Mouse (Mus musculus): ENCODE data around the gene Ppm1h.
"Not testable (repeated sequence)": the region's sequence is repeated elsewhere in the genome, so short reads cannot be mapped to it uniquely, and the experiment has no call there.

Gene Ppm1h

DNA sequence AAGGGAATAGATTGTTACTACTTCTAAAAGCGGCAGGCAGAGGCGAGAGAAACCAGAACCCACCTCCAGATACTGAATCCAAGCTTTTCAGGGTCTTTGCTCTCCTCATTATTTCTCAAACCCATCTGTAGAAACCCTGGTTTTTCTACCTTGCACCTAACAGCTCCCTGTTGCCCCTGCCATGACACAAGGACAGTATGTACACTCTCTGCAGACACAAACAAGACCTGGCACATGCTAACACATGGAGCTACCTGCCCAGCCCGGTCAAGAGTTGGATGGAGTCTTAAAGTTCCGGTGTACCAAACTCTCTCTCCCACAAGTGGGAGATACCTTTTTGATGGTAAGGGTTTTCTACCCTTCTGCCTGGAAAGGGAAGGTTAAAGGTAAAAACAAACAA lies 252.0 kb downstream of the Ppm1h start:
- no peak for DNase-seq (ENCODE audit: low read depth, low spot score)

DNA sequence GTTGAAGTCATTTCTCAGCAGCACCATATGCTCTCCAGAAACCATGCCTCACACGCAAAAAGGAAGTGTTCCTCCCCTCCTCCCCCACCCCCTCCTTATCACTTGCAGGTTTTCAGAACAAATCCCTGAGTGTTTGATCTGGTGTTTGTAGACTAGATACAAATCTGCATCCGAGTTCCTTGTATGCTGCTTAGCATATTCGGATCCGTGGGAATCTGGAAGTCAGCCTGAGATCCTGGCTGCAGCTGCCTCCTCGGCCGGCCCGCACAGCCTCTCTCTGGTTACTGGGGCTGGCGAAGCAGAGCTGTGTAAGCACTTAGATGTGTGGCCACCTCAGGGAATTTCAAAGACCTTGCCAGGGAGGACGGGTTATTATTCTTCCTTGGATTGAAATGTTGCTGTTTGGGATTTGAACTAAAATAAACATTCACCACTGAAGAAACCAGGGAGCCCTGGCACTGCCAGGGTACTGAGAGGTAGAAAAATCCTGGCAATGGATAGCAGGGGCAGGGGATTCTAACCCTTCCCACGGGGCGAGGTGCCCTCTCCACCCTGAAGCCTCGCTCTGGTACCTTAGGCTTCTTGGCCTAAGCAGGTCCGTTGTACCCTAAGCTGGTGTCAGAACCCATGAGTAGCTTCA lies 252.8 kb downstream of the Ppm1h start:
- no peak for DNase-seq (ENCODE audit: low read depth, low spot score)

DNA sequence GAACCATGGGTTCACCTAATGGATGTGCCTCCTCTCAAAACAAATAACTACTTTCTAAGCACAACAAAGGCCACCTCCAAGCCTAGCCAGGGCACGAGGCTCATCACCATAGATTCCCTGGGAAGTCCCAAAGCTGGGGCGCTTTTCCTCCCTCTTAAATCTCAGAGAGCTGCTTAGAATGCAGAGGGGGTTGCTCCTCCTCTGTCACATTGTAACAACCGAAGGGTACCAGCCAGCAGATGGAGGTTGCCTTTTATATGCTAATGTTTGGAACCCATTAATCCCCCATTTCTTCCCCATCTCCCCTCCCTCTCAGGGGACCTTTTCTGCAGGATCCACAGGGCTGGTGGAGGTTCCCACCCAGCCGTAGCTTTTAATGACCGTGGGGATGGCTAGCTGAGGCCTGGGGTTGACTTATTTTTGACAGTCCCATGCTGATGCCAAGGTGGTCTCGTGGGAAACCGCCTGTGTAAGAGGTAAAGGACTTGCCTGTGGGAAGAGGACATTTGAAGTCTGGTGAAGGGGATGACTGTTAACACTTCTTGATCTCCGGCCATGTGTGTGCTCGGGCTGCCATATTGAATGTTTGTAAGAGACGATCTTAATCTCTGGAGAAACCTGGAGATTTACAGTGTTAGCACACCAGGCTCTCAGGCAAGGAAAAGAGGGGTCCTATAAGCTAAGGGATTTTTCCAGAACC lies 253.4 kb downstream of the Ppm1h start:
- no peak for DNase-seq (ENCODE audit: low read depth, low spot score)

DNA sequence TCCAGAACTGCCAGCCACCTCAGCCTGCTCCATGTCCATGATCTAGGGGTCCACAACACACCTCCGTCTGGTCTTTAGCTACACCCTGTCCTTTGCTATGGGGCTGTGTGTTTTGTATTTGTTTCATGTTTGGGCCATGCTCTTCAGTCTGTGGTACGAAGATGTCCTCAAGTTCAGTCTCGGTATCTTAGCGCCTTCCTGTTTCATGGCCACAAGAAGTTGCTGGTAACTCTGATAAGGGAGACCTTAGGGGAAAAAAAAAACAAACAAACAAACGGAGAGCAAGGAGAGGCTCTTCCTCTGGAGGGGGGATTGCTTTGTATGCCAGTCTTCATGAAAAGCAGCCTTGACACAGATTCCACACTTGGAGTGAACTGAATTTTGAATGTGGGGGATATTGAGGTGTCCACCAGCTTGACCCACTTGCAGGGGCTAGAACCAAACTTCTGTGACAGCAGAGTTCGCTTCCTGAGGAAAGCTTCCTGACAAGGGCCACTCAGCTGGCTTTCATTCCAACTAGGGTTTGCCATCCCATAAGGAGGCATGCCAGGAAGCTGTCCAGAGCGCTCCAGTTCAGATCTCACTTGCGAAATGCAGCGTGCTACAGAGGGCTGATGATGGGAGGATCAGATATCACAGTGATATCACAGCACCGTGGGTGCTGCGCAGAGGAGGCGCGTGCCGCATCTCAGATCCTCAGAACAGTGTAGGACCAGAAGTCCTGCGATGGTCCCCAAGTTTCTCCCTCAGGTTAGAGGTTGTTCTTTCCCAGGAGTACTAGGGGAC lies 254.7 kb downstream of the Ppm1h start:
- no peak for DNase-seq (ENCODE audit: low read depth, low spot score)

DNA sequence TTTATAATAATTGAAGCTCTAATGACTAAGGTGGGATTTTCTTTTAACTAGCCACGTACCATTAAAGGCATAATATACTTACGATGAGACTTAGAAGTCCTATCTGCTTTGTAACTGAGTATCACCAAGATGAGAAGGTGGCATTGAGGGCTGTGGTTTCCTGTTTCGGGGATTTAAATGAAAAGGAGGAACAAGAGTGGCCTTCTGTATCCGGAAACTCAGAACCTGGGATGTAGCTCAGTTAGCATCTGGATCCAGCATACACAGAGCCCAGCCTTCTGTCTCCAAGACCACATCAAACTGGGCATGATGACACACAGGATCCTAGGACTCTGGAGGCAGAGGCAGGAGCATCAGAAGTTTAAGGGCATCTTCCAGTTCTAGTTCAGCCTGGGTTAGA lies 256.8 kb downstream of the Ppm1h start:
- not testable (repeated sequence) for DNase-seq (ENCODE audit: low read depth, low spot score)

DNA sequence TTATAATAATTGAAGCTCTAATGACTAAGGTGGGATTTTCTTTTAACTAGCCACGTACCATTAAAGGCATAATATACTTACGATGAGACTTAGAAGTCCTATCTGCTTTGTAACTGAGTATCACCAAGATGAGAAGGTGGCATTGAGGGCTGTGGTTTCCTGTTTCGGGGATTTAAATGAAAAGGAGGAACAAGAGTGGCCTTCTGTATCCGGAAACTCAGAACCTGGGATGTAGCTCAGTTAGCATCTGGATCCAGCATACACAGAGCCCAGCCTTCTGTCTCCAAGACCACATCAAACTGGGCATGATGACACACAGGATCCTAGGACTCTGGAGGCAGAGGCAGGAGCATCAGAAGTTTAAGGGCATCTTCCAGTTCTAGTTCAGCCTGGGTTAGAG lies 258.8 kb downstream of the Ppm1h start:
- DNase-seq (ENCODE audit: low read depth, low spot score), result not testable (repeated sequence)

DNA sequence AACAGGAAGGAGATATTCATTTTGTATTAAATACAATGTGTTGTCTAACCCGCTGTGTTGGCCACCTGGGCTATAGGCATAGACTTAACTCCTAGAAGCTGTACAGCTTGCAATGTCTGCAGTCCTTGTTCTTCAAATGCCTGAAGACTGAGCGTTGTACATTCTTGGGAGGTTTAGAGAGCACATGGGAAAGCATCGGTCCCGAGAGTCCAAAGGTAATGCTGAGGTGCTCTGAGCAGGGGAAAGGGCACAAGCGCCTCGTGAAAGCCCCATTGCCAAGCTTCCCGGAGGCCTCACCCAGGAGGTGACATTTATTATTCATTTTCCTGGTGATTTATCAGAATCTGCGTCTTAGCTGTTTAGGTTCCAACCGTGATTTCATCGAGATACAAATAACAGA lies 261.0 kb downstream of the Ppm1h start:
- no peak for DNase-seq (ENCODE audit: low read depth, low spot score)

DNA sequence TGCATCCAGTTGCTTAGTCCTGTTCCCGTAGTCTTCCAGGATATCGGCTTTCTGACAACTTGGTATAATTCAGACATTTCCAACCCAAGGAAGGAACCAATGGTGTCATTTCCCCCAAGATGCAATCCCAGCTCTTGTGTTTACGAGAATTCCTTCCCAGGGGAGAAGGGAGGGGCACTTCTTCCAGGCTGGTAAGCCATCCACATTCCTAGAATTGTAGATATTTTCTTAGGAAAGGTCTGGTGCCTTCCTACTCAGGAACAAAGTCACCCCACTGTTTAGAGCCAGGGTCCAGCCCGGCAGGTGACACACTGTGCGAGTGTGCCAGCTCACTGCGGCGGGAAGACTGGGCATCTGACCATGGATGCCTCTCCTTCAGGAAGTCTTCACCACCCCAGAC lies 264.2 kb downstream of the Ppm1h start:
- DNase-seq (ENCODE audit: low read depth, low spot score), result no peak

DNA sequence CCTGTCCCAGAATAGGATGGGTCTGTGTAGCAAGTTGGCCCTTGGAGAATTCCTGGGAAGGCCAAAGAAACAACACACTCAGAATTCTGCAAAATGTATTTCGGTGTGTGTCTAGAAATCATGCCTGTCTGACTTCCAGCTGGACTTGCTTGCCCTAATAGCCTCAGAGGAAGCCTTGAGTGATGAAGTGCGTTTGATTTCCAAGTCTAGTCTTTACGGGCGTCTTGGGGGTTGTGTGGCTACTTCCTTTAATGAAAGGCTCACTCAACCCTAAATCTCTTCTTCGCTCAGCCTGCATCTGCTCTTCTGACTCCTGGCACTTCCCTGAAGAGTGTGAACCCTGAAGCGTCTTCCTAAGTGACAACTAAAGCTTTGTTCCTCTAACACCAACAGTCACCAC lies 265.3 kb downstream of the Ppm1h start:
- no peak for DNase-seq (ENCODE audit: low read depth, low spot score)

DNA sequence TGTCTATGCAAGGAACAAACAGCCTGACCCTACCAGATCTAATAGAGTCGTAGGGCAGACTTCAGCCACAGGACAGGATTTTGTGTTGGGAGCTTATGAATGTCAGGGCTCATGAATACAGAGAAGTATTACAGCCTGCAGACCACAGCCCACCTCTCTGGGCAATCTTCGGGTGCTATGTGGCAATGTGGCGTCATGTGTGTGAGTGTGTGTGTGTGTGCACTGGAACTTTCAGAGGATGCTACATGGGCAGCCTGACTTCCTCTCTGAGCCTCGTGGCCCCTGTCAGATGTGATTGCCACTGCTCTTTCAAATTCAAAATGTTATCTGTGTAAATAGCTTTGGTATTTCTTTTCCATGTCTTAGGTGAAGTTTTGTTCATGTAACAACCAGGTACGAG lies 266.3 kb downstream of the Ppm1h start:
- DNase-seq (ENCODE audit: low read depth, low spot score), result no peak

DNA sequence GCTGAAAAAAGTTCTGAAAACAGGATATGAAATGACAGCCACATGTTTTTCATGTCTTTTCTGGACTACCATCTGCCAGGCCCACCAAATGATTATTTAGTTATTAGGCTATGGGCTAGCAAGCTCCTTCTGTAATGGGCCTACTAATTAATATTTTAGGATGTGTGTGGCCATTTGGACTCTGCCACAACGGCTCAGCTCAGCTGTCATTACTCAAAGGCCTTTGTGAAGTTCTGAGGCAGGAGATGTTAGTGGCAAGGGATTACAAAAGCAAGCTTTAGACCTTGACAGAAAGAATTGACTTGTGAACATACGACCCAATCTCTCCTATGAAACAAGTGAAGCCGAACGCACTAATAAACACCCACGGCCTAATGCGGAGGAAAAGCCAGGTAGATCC lies 272.4 kb downstream of the Ppm1h start:
- DNase-seq (ENCODE audit: low read depth, low spot score), result no peak

DNA sequence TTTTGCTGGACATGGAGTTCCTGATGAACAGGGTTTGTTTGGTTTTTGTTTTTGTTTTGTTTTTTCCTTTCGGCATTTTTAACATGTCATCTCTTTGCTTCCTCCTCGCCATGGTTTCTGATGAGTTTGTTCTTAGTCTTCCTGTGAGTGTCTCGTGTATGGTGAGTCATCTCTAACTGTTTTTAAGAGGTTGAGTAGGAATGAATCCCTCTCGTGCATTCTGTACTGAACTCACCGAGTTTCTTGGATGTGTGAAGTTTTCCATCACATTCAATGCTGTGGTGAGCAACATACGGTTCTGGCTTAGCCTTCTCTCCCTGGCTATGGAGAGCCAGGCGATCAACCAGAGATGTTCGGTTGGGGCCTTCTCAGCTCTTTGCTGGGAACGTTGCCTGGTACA lies 275.0 kb downstream of the Ppm1h start:
- DNase-seq (ENCODE audit: low read depth, low spot score), result no peak

DNA sequence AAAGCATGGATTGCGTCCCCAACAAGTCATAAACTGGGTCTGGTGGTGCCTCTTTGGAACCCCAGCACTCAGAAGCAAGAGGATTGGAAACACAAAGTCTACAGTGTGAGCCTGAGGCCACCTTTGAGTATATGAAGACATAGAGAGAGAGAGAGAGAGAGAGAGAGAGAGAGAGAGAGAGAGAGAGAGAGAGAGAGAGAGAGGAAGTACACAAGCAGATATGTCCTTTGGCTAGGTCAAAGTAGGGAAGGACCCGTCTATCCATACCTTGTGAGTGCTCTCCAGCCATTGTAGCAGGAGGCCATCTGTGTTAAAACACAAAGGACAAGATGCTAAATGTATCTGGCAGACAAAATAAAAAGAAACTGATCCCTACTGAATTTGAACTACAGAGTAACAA lies 279.4 kb downstream of the Ppm1h start:
- no peak for DNase-seq (ENCODE audit: low read depth, low spot score)

DNA sequence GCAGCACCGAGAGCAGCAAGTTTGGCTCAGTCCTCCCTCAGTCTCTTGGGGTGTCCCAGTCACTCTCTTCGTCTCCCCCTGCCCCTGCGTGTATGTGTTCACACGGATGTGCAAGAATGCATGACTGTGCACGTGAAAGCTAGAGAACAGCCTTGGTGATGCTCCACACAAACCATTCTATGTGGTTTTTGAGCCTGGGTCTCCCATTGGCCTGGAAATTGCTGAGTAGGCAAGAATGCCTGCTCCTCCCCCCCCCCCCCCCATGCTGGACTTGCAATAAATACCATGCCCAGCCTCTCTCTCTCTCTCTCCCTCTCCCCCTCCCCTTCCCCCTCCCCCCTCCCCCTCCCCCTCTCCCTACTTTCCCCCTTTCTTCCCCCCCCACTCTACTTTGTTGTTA lies 280.1 kb downstream of the Ppm1h start:
- DNase-seq (ENCODE audit: low read depth, low spot score), result no peak

DNA sequence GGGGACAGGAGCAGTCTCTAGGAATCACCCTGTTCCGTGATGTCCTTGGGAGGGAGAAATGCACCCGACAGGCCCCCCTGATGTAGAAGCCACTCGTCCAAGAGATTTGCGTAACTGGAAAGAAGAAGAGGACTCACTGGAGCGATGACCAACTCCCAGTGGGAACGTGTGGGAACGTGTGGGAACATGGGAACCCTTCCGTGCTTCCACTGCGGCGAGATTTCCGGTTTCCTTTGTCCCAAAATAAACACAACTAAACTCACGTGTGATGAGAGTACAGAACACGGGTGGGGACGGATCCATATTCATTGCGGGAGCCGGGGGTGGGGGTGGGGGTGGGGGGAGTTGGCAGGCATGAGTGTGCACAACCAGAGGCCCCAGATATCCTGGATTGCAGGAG lies 281.7 kb downstream of the Ppm1h start:
- DNase-seq (ENCODE audit: low read depth, low spot score), result no peak

DNA sequence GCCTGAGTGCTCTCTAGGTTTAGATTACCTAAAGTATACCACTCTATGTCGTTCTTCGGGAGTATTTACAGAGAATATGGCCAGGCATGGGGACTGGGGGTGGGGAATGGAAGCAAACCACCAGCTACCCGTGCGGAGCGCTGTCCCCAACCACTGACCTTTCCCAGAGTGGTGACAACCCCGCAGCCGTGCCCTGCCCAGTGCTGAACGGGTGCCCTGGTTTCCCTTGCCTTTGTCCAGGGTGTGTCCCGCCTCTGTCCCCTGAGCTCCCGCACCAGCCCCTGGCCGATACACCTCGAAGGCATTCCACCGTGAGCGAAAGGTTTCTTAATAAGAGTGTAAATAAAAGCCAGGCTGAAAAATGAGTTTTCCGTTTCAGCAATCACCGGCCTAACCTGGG lies 282.2 kb downstream of the Ppm1h start:
- DNase-seq (ENCODE audit: low read depth, low spot score), result no peak

DNA sequence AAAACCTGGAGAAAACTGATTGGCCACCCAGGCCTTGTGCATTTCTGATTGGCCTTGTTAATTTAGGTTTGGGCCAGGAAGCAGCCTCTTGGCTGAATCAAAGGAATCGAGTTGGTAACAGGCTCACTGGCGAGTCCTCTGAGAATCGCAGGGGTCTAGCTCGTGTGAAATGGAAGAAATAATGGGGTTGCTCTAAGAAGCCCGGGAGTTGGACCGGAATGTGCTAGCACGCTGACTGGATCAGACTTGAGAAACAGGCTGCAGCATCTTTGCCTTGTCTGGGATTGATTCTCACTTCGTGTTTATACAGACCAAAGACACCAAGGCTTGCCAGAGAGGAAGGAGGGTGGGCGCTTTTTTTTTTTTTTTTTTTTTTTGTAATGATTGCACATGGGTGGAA lies 282.9 kb downstream of the Ppm1h start:
- DNase-seq (ENCODE audit: low read depth, low spot score), result no peak

DNA sequence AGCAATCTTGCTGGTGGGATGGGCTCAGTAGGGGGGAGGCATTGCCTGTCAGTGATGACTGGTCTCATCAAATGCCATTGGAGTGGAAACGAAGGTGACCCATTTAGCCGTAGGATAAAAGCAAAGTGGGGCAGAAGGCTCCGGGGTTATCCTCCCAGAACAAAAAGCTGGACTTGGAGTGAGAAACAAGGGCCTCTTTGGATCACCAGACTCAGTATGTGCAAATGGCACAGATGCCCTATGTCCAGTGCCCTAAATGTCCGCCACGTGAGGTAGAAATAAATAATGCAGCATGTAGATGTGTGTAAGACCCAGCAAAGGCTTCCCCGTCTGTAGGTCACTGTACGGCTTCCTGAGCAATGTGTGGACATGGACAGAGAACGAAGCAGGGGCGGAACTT lies 284.1 kb downstream of the Ppm1h start:
- no peak for DNase-seq (ENCODE audit: low read depth, low spot score)

DNA sequence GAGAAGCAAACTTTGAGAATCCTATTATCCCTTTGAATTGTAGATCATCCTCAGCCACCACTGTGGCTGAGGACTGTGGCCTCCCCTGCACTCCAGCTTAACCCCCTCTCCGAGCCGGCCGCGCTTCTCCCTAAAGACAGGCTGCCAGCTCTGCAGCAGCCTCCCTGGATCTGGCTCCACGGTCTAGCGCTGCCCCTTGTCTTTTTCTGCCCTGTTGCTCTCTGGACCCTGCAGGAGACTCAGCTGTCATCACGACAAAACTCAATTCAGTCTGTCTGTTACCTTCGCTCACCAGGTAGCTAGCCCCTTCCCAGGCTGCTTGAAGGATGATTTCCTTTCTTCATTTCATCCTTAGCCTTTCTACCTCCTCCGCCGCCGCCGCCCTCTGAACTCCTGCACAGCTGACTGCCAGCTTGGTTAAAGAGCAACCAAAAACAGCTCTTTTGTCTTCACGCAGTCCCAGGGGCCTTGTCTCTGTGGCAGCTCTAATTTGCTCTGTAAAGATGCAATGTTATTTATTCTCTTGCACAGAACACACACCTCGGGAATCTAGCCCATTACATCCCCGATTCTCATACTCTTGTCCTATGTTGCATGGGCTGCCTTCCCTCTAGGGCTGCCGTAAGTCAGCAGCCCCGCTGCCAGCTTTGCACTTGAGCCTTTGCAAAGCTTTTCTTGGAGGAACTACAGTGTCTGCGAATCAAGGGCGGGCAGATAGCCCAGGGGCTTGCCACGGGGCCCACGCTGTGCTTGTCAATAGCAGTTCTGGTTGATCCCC lies 285.1 kb downstream of the Ppm1h start:
- DNase-seq (ENCODE audit: low read depth, low spot score), result no peak

DNA sequence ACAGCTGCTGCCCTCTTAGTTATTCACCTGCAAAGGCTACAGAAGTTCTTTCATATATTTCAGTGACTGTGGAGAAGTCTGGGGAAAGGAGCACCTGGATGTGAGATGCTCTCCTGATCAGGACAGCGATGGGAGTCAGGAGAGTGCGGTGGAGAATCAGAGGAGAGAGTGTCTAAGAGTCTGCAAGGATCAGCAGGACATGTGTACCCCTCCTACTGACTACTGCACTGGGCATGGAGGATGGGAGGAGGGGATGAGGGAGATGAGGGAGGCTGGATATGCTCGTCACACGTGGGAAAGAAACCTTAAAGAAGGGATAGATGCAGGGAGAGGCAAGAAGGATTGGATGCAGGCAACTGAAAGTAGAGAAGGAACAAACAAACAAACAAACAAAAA lies 285.7 kb downstream of the Ppm1h start:
- DNase-seq (ENCODE audit: low read depth, low spot score), result no peak

DNA sequence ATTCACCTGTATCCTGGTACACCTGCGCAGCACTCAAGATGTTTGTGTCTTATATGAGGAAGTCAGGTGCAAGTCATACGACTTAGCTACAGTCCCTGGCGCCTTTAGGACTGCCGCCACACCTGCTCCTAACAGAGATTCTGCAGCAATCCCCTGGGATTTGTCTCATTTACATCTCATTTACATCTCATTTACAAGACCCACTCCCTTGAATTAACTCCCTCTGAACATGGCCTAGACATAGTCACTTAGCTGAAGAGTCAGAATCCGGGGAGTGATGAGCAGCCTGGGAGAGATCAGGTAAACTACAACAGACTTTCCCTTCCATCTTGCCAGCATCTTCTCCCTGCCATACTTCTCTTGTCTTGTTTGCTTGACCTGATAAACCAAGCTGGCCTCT lies 287.1 kb downstream of the Ppm1h start:
- not testable (repeated sequence) for DNase-seq (ENCODE audit: low read depth, low spot score)

DNA sequence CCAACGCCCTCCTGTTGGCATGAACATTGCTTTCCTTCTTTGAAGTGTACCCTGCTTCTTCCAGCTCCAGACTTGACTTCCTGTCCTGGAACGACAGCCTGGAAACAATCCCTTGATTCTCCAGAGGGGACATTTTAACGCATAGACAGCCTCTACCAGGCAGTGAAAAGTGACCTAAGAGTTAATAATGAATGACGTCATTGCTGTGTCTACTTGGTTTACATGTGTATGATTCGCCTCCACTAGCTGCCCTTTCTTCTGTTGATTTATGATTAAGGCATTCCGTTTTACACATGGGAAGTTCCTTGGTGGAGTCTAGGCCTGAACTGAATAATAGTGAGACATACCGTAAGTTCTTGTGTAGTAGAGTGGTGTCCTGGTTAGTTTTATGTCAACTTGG lies 287.9 kb downstream of the Ppm1h start:
- DNase-seq (ENCODE audit: low read depth, low spot score), result no peak
